Mouse (Mus musculus) intestine, embryonic 15.5 days (tissue): ENCODE data around the gene Ccdc189. TPM values are rescaled to one million over a fixed set of nuclear protein-coding genes. Genes with fewer than 3 reads are reported as not detected.

ENCODE experiments used
- ATAC-seq: fragments of 200-750 bp; cut with Nextera tagmentation; 2 replicates; pipeline ENCODE4 v1.8.0; 2017; ENCODE audit warnings: moderate TSS enrichment, moderate library complexity
- H3K27ac ChIP-seq: fragments of 300-500 bp; sonication (generic); 2 replicates; pipeline ENCODE4 v1.5.1; 2015; ENCODE audit warnings: mild to moderate bottlenecking, inconsistent platforms
- H3K27me3 ChIP-seq: fragments of 300-500 bp; sonication (generic); replicated peaks from 2 replicates; pipeline ENCODE4 v1.6.1; 2015; ENCODE audit warnings: inconsistent platforms
- H3K36me3 ChIP-seq: fragments of 300-500 bp; sonication (generic); 2 replicates; pipeline ENCODE4 v1.6.1; 2015; ENCODE audit warnings: inconsistent platforms
- H3K4me1 ChIP-seq: fragments of 300-500 bp; sonication (generic); replicated peaks from 2 replicates; pipeline ENCODE4 v1.6.1; 2015; ENCODE audit warnings: inconsistent platforms
- H3K4me2 ChIP-seq: fragments of 300-500 bp; sonication (generic); replicated peaks from 2 replicates; pipeline ENCODE4 v1.6.1; 2015; ENCODE audit warnings: mild to moderate bottlenecking, inconsistent platforms
- H3K4me3 ChIP-seq: fragments of 300-500 bp; sonication (generic); replicated peaks from 2 replicates; pipeline ENCODE4 v1.5.1; 2015; ENCODE audit warnings: inconsistent platforms
- H3K9ac ChIP-seq: fragments of 300-500 bp; sonication (generic); 2 replicates; pipeline ENCODE4 v1.6.1; 2015; ENCODE audit warnings: inconsistent platforms
- H3K9me3 ChIP-seq: fragments of 300-500 bp; sonication (generic); 2 replicates; pipeline ENCODE4 v1.6.1; 2016; ENCODE audit warnings: inconsistent platforms
- WGBS: fragments of 180-500 bp; shearing (Covaris S2); methylation state at CpG from one replicate; pipeline ENCODE4 v1.1.7; 2015; 5-methylcytosine and 5-hydroxymethylcytosine counted together
- polyA plus RNA-seq: library from polyadenylated mRNA; unstranded; fragments of >200 nt; fragmentation: Nextera tagmentation; extraction: Ambion mirVana; gene quantifications from 2 replicates; pipeline ENCODE4 v1.2.1, GENCODE M21; 2015

Gene Ccdc189
- polyA plus RNA-seq, 1 experiment from 2014 or later: 4.1 TPM

DNA sequence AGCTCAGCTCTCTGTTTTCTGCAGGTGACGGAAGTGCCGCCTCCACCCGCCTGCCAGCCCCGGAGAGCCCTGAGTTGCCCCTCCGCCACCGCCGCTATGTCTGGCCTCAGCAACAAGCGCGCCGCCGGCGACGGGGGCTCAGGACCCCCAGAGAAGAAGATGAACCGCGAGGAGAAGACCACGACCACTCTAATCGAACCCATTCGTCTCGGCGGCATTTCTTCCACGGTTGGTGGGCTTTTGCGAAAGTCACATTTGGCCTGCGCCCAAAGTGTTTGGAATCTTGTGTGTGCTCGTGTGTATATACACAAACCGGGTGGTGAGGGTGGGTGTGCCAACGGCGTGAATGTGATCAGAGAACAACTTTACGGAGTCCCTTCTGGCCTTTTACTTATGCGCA is 506 bp upstream of the Ccdc189 start:
- H3K27ac ChIP-seq: peak overlapping the region; percentile 74
- ATAC-seq: no peak
- WGBS: 4% methylated on average over 29 of the region's 29 CpGs

DNA sequence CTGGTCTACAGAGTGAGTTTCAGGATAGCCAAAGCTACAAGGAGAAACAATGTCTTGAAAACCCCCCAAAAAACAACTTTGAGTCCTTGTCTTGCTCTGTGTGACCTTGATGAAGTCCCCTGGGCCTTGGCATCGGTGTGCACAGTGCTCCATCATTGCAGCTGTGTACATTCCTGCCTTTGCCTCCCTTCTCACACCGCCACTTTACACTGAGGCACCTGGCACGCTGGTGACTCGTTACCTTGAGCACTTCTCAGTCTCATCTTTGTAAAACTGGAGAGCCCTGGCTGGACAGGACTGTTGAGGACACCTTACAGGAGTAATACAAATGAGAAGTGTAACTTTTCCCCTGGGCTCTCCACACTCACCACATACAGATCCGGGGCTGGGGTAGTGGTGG is 1.2 kb downstream of the Ccdc189 start:
- no peaks in the 10 kb centered on the region for H3K9me3 ChIP-seq
- 59% methylated on average over 5 of the region's 5 CpGs for WGBS
- H3K36me3 ChIP-seq: peaks cover 28% of the 10 kb centered on the region
- H3K27me3 ChIP-seq: no peaks in the 10 kb centered on the region
- H3K4me1 ChIP-seq: peaks cover 17% of the 10 kb centered on the region
- no peak overlapping the region for H3K27ac ChIP-seq
- no peak for ATAC-seq
- peak overlapping the region; percentile 93 for H3K4me2 ChIP-seq
- peak overlapping the region; percentile 86; the same call in 1 of the 2 replicates for H3K4me3 ChIP-seq
- H3K9ac ChIP-seq: peak overlapping the region; percentile 10; the same call in 1 of the 2 replicates

More for the DNA sequence above, 506 bp upstream of the Ccdc189 start:
- Histone ChIP-seq H3K9me3 (no peaks in the 10 kb centered on the region), H3K36me3 (peaks cover 19% of the 10 kb centered on the region), H3K4me1 (peaks cover 17% of the 10 kb centered on the region), H3K9ac (peak overlapping the region; percentile 81), H3K4me3 (peak overlapping the region; percentile 86), H3K27me3 (no peaks in the 10 kb centered on the region), H3K4me2 (peak overlapping the region; percentile 93)

DNA sequence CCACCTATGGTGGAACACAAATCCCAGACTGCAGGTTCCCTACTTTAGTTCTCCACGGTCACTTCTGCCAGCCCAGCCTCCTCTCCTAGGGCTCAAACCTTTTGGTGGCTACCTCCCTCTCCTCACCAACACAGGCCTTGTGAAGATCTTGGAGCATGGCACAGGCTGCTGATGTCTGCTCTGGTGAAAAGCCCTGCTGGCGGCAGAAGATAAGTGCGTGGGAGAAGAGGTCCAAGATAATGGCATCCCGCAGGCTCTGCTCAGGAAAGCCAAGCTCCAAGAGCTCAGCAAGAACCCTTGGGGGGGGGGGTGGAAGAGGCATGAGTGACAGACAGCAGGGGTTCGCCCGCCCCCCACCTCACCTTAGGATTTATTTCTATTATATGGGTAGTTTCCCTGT is 2.2 kb downstream of the Ccdc189 start:
- H3K4me1 ChIP-seq: peaks cover 17% of the 10 kb centered on the region
- no peak overlapping the region for H3K4me2 ChIP-seq
- H3K9me3 ChIP-seq: no peaks in the 10 kb centered on the region
- H3K4me3 ChIP-seq: no peak overlapping the region
- ATAC-seq: no peak
- no peak overlapping the region for H3K27ac ChIP-seq
- WGBS: 94% methylated on average over 6 of the region's 6 CpGs
- no peak overlapping the region for H3K9ac ChIP-seq
- H3K36me3 ChIP-seq: peaks cover 22% of the 10 kb centered on the region
- H3K27me3 ChIP-seq: no peaks in the 10 kb centered on the region

DNA sequence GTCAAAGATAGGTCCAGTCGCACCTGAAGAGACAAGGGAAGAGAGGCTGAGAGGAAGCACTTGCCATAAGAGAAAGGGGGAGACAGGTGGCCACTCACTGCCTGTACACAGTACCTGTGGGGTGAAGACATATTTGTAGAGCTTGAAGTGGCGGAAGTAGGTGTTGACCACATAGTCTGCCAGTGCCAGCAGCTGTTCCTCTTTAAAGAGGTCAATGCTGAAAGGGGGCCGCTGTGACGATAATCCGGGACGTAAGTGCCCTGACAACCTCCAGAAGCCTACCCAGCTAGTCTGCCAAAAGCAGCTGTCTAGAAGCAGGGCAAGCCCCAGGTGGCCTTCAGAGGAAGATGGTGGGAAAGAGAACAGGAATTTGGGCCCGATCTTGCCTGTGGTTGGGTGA is 3.4 kb downstream of the Ccdc189 start:
- no peak overlapping the region for H3K27ac ChIP-seq
- no peak overlapping the region for H3K9ac ChIP-seq
- peaks cover 17% of the 10 kb centered on the region for H3K4me1 ChIP-seq
- WGBS: 84% methylated on average over 7 of the region's 7 CpGs
- H3K27me3 ChIP-seq: no peaks in the 10 kb centered on the region
- H3K9me3 ChIP-seq: no peaks in the 10 kb centered on the region
- no peak overlapping the region for H3K4me3 ChIP-seq
- no peak for ATAC-seq
- peaks cover 24% of the 10 kb centered on the region for H3K36me3 ChIP-seq
- H3K4me2 ChIP-seq: no peak overlapping the region

DNA sequence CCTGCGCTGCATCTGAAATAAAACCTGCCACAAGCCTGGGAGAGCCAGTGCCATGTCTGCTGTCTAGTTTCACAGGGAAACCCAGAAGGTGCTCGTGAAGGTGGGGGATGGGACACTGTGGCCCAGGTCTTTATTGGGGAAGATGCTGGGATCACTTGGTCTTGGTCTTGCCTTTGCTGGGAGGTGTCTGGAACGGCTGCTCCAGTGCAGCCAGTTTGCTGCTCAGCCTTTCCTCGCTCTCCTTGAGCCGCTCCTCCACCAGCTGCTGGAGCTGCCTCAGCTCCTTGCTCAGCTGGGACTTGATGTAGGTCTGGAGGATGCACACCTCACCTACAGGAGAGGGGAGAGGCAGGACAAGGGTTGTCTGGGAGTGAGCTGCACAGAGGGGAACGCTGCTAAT is 5.1 kb downstream of the Ccdc189 start:
- no peak overlapping the region for H3K9ac ChIP-seq
- 93% methylated on average over 6 of the region's 6 CpGs for WGBS
- peaks cover 21% of the 10 kb centered on the region for H3K36me3 ChIP-seq
- H3K27ac ChIP-seq: no peak overlapping the region
- H3K4me2 ChIP-seq: no peak overlapping the region
- H3K4me3 ChIP-seq: no peak overlapping the region
- no peaks in the 10 kb centered on the region for H3K27me3 ChIP-seq
- ATAC-seq: no peak
- H3K9me3 ChIP-seq: no peaks in the 10 kb centered on the region
- H3K4me1 ChIP-seq: peaks cover 10% of the 10 kb centered on the region

DNA sequence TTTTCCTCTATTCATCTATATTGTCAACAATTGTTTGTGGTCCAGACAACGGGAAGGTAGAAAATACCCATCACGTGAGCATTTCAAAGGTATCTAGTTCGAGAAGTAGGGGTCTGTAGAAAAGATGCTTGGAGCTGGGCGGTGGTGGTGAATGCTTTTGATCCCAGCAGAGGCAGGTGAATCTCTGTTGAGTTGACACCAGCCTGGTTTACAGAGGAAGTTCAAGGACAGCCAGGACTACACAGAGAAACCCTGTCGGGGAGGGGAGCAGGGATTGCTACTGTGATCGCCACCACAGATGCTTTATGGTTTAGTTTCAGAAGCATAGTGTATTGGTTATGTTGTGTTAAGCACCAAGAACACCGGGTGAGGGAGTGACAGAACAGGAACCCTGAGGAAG is 14.3 kb downstream of the Ccdc189 start:
- 16% methylated on average over 7 of the region's 7 CpGs for WGBS

DNA sequence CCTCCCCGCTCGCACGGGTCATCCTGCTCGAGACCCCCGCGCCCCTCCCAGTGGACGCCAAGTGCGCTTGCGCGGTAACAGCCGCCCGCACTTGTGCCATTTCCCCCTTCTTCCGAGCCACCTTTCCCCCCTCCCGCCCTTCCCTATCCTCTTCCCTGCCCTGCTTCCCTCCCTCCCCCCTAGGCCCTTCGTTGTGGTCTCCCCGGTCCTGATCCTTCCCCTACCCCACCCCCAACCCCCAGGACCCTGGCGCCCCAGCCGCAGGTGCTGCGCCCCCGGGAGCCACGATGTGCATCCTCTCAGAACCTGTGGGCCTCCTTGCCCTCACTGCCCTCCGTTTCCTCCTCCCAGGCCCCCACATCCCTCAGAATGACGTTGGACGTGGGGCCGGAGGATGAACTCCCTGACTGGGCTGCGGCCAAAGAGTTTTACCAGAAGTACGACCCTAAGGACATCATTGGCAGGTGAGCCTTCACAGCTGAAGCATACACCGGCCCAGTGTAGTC is 14.8 kb downstream of the Ccdc189 start:
- peak overlapping the region; percentile 38; the same call in 1 of the 2 replicates for H3K27ac ChIP-seq
- H3K4me1 ChIP-seq: peaks cover 10% of the 10 kb centered on the region; the same call in 1 of the 2 replicates
- peak; percentile 76 for ATAC-seq
- peaks cover 12% of the 10 kb centered on the region for H3K36me3 ChIP-seq
- peak overlapping the region; percentile 77 for H3K4me3 ChIP-seq
- H3K27me3 ChIP-seq: no peaks in the 10 kb centered on the region
- WGBS: under 1% methylated on average over 27 of the region's 28 CpGs
- peak overlapping the region; percentile 84 for H3K9ac ChIP-seq
- peak overlapping the region; percentile 92 for H3K4me2 ChIP-seq
- no peaks in the 10 kb centered on the region for H3K9me3 ChIP-seq

More for the DNA sequence above, 14.3 kb downstream of the Ccdc189 start:
- Histone ChIP-seq H3K36me3 (peaks cover 12% of the 10 kb centered on the region), H3K9me3 (no peaks in the 10 kb centered on the region), H3K4me1 (peaks cover 10% of the 10 kb centered on the region; the same call in 1 of the 2 replicates), H3K27me3 (no peaks in the 10 kb centered on the region), H3K4me2 (peak overlapping the region; percentile 92), H3K27ac (peak overlapping the region; percentile 38; the same call in 1 of the 2 replicates), H3K4me3 (peak overlapping the region; percentile 77), H3K9ac (peak overlapping the region; percentile 84)
- ATAC-seq: no peak

DNA sequence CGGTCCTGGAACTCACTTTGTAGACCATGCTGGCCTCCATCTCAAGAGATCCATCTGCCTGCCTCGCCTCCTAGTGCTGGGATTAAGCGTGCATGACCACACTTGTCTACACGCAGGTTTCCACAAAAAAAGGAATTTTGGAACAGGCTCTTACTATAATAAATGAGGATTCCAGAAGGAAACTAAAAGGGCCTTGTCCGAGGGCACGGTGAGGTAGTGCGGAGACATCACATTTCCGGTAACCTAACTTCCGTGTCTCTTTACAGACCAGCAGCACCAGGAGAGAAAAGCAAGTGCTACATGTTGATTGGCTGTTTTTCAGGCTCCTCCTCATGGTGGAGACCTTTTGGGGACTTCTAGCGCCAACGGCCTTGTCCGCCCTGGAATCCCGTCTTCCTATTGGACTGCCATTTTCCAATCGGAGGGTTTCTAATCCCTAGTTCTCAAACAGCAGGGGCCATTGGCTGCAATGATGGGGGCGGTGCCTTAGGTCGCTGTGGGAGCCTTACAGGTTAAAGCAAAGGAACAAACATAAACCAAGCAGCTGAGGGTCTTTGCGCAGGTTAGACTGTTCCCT is 15.4 kb downstream of the Ccdc189 start, which contains the start of gene Phkg2:
TSS of gene Phkg2 (plus strand) at position 446 of the 577 bp plus-strand sequence.
- Histone ChIP-seq H3K36me3 (peaks cover 9% of the 10 kb centered on the region; the same call in 1 of the 2 replicates), H3K9ac (peak within 1 kb of the TSS; percentile 84), H3K27me3 (no peaks in the 10 kb centered on the region), H3K27ac (peak within 1 kb of the TSS; percentile 61), H3K4me1 (peaks cover 10% of the 10 kb centered on the region; the same call in 1 of the 2 replicates), H3K4me3 (peak within 1 kb of the TSS; percentile 77), H3K4me2 (peak within 1 kb of the TSS; percentile 92), H3K9me3 (no peaks in the 10 kb centered on the region)
- ATAC-seq: peak; percentile 99
- WGBS: under 1% methylated on average over 17 of the region's 17 CpGs

DNA sequence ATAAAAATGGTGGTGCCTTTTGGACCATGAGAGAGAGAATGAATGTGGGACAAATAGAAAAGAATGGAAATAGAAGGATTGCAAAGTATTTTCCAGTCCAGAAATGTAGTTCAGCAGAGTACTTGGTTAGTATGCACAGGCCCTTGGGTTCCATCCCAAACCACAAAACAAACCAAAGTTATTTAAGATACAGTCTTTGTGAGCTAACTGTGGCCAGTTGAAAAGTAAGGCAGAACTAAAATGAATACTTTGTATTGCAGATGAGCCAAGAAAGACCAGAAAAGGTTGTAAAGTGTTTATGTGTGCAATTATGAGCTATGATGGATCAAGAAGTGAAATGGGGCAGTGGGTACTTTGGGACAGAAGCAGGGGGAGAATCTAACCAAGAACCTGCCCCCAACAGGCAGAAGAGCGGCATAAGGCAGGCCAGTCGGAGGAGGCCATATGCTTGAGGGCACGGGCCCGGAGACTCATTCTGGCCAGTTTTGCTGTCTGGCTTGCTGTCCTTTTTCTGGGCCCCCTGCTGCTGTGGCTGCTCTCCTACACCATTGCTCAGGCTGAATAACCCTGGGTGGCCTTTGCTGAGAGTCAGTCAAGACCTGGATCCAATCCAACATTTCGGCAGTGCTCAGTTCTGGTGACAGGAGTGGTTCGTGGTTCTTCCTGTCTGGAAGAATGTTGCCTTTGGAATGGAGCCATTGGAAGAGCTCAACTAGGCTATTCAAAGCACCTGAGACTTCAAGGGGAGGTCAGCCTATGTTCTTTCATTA is 23.8 kb downstream of the Ccdc189 start:
- Histone ChIP-seq H3K36me3 (peaks cover 28% of the 10 kb centered on the region), H3K4me1 (no peaks in the 10 kb centered on the region), H3K4me3 (no peak overlapping the region), H3K4me2 (no peak overlapping the region), H3K27ac (no peak overlapping the region), H3K27me3 (no peaks in the 10 kb centered on the region), H3K9me3 (no peaks in the 10 kb centered on the region), H3K9ac (no peak overlapping the region)
- 76% methylated on average over 6 of the region's 6 CpGs for WGBS
- no peak for ATAC-seq

DNA sequence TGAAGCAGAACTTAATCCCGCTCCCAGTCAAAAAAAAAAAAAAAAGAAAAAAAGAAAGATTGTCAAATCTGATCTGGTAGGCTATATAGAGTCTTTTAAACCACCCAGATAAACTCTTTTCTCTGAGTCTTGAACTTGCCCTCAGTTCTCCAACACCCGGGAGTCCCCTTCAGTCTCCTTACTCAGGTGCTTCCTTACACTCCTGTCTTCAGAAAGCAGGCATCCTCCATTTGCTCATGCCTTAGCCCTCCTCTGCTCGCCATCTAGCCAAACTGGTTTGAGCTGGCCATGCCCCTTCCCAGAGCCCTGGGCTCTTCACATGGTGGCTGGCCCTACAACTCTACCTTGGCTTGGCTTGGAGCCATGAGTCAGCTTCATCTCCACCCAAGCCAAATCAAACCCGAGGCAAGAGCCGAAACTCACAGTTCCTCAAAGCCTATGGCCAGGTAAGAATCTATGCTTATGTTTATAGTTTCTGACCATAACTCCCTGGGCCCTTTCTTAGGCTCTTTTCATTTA is 27.0 kb downstream of the Ccdc189 start, which contains the start of gene Tmem265:
TSS of gene Tmem265 (plus strand) at position 51 of the 519 bp plus-strand sequence.
- 91% methylated on average over 5 of the region's 5 CpGs for WGBS
- no peak within 1 kb of the TSS for H3K4me2 ChIP-seq
- no peak for ATAC-seq
- H3K9ac ChIP-seq: no peak within 1 kb of the TSS
- H3K4me3 ChIP-seq: no peak within 1 kb of the TSS
- H3K27me3 ChIP-seq: no peaks in the 10 kb centered on the region
- no peaks in the 10 kb centered on the region for H3K4me1 ChIP-seq
- H3K27ac ChIP-seq: no peak within 1 kb of the TSS
- H3K36me3 ChIP-seq: peaks cover 42% of the 10 kb centered on the region
- no peaks in the 10 kb centered on the region for H3K9me3 ChIP-seq

DNA sequence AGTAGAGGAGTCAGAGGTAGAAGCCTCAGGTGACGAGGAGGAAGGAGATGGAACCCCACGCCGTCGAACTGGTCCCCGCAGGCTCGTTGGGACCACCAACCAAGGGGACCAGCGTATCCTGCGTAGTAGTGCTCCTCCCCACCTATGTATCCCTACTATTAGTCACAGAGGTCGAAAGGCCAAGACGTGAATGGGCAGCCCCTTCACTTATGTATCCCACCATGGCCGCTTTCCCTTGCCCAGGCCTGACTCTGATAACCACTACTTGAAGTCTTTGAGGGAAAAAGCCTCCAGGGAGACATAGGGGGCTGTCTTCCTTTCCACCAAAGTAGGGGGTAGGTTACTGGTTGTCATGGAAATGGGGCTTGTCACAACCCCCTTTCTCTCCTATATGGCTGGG is 27.8 kb downstream of the Ccdc189 start:
- H3K4me2 ChIP-seq: no peak overlapping the region
- ATAC-seq: 0 out of 2 replicates have a peak, but pooled peaks have one; percentile 17
- H3K4me1 ChIP-seq: no peaks in the 10 kb centered on the region
- WGBS: 92% methylated on average over 11 of the region's 11 CpGs
- H3K9me3 ChIP-seq: no peaks in the 10 kb centered on the region
- H3K4me3 ChIP-seq: no peak overlapping the region
- H3K27me3 ChIP-seq: no peaks in the 10 kb centered on the region
- no peak overlapping the region for H3K27ac ChIP-seq
- peaks cover 44% of the 10 kb centered on the region for H3K36me3 ChIP-seq
- no peak overlapping the region for H3K9ac ChIP-seq

DNA sequence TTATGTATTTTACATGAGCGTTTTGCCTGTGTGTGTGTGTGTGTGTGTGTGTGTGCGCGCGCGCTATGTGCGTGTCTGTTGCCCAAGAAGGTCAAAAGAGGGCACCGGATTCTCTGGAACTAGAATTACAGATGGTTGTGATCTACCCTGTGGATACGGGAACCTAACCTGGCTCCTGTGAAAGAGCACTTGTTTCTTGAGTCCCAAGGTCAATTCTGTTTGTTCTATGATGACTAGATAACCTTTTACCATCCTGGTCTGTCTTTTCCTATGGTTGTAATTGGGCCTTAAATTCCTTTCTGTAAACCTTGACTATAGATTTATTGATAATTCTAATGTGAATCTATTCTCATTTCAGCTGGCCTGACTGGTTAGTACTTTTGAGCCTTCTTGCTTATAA is 36.8 kb downstream of the Ccdc189 start:
- no peak for ATAC-seq
- WGBS: 91% methylated on average over 8 of the region's 8 CpGs
- H3K27me3 ChIP-seq: no peaks in the 10 kb centered on the region
- no peak overlapping the region for H3K27ac ChIP-seq
- H3K36me3 ChIP-seq: peaks cover 50% of the 10 kb centered on the region
- H3K4me2 ChIP-seq: no peak overlapping the region
- no peaks in the 10 kb centered on the region for H3K9me3 ChIP-seq
- H3K4me1 ChIP-seq: no peaks in the 10 kb centered on the region
- no peak overlapping the region for H3K4me3 ChIP-seq
- no peak overlapping the region for H3K9ac ChIP-seq
